Mouse (Mus musculus) embryonic fibroblast, embryonic 13.5 days (primary cell): ENCODE data around the gene Pdzrn4.

Experiments
- CTCF ChIP-seq: IDR thresholded peaks from 2 replicates; pipeline ENCODE4 v1.5.1; 2011; ENCODE audit warnings: mild to moderate bottlenecking, control low read depth, low read length, moderate library complexity, borderline replicate concordance; ENCODE audit not compliant: insufficient read depth
- POLR2A ChIP-seq: IDR thresholded peaks from 2 replicates; pipeline ENCODE4 v1.6.1; 2011; ENCODE audit warnings: low read depth, mild to moderate bottlenecking, control low read depth, low read length, moderate library complexity

DNA sequence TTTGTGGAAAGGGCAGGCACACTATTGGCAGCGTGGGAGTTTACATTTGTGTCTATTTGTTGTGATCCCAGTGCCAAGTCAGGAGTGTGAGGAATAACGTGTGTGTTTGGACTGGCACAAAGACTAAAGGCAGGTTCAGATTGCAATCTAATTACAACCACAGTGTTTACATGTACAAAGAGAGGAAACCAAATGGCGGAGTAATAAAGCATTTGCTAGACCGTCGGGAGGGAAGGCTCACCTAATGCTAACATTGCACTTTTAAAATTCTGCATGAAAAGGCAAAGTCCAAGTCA, 174.5 kb downstream of the Pdzrn4 start:
- TF ChIP-seq POLR2A (no peak), CTCF (no peak)
